Mouse (Mus musculus) cortical plate, adult 2 months (tissue): ENCODE measurements at regions not wholly inside any gene's neighbourhood (a gene's known extent, or its start where the extent isn't known, plus 50 kb on each side); places are given as distances from the start of the nearest gene placed in this dataset.
A peak's percentile ranks its signal among the peaks of the same experiment; 100 is the strongest.
"Not testable (repeated sequence)": the region's sequence is repeated elsewhere in the genome, so short reads cannot be mapped to it uniquely, and the experiment has no call there.

Experiments
- H3K27ac ChIP-seq: fragments of 200-500 bp; 2 replicates; pipeline ENCODE4 v1.5.1; 2012; ENCODE audit warnings: low read length, control low read depth, inconsistent platforms; ENCODE audit not compliant: insufficient read depth
- H3K4me1 ChIP-seq: fragments of 200-500 bp; 2 replicates; pipeline ENCODE4 v1.6.1; 2011; ENCODE audit warnings: low read length; ENCODE audit not compliant: control insufficient read depth, insufficient read depth
- H3K4me3 ChIP-seq: fragments of 200-500 bp; 2 replicates; pipeline ENCODE4 v1.5.1; 2011; ENCODE audit warnings: mild to moderate bottlenecking, low read length, control low read depth; ENCODE audit not compliant: insufficient read depth
- CTCF ChIP-seq: fragments of 200-500 bp; IDR thresholded peaks from 2 replicates; pipeline ENCODE4 v1.5.1; 2011; ENCODE audit warnings: mild to moderate bottlenecking, control low read depth, low read length; ENCODE audit not compliant: insufficient read depth; ENCODE audit errors: extremely low read depth
- POLR2A ChIP-seq: fragments of 200-500 bp; IDR thresholded peaks from 2 replicates; pipeline ENCODE4 v1.6.1; 2011; ENCODE audit warnings: mild to moderate bottlenecking, low read length, control low read depth; ENCODE audit not compliant: insufficient read depth; ENCODE audit errors: extremely low read depth

DNA sequence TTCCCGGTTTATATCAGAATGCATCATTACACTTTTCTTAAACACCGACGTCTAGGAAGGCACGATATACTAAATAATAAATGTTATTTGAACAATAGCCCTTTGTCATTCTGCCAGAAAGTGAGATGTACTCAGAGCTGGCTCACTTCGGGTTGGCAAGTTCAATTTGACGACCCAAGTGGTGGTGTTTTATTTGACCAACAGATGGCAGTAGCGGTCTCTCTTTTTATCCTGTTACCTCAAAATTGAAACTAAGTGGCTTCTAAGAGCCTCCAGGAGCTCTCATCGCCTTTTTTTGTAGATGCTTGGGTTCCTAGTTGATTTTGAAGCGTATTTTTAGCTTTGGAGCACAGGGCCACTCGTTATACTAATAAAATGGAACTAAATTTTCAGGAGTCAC is 66.7 kb upstream of the Chmp2b start:
- no peak overlapping the region for H3K4me3 ChIP-seq

DNA sequence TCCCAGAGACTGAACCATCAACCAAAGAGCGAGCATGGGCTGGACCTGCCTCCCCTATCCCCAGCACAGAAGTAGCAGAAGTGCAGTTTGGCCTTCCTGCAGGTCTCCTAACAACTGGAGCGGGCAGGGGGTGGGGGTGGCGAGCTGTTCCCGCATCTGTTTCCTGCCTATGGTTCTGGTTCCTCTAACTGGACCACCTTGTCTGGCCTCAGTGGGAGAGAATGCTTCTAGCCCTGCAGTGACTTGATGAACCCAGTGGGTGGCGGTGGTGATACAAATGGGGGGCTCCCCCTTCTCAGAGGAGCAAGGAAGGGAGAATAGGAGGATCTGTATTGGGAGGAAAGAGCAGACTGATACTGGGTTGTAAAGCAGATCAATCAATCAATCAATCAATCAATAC is 69.2 kb upstream of the Chmp2b start:
- H3K4me3 ChIP-seq, result no peak overlapping the region
- TF ChIP-seq POLR2A, result no peak
- TF ChIP-seq CTCF, result no peak
- H3K27ac ChIP-seq, result no peak overlapping the region
- H3K4me1 ChIP-seq, result no peaks in the 10 kb centered on the region

More for the DNA sequence above, 66.7 kb upstream of the Chmp2b start:
- TF ChIP-seq POLR2A (no peak), CTCF (peak; percentile 52; the same call in 1 of the 2 replicates)
- H3K4me1 ChIP-seq, result no peaks in the 10 kb centered on the region
- no peak overlapping the region for H3K27ac ChIP-seq

DNA sequence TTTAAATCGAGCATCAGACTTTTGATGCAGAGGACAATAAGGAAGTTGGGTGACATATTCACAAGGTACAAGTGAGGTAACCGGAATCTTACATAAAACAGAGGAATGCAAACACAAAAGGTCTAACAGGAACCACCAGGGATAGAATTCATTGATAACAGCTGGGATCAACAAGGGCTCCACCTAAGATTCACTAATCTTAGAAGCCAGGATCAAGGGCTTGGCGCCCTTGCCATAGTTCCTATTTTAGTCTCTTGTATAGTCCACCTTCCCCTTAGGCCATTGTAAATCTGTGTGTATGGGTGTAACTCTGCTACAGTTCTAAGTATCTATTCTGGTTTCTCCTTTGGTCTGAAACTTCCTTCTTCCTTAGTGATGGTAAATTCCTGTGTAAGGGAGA is 84.2 kb upstream of the Chmp2b start:
- H3K4me3 ChIP-seq, H3K4me1 ChIP-seq, H3K27ac ChIP-seq: not testable (repeated sequence)

- Histone ChIP-seq H3K4me1 (no peaks in the 10 kb centered on the region), H3K27ac (no peak overlapping the region), H3K4me3 (no peak overlapping the region)
- TF ChIP-seq POLR2A (no peak), CTCF (no peak)
These were observed 86.5 kb upstream of the Chmp2b start for GRCm38 (mm10) chr16:65649061-65649460.

DNA sequence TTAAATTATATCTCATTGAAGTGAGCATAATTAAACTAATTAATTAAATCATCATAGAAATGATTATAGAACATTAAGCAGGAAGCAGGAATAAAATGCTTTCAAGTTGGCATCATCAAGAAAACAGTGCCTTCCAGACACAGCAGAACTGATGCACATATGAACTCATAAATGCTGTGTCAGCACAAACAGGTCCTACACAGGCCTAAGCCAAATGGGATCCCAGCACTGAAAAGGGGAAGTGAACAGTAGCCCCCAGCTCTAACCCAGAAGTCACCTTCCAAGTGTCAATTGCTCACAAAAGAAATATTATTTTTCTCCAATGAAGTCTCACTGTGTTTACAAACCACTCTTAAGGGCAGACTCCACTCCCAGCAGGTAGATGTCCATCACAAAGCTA is 93.0 kb upstream of the Chmp2b start:
- H3K4me3 ChIP-seq, result no peak overlapping the region
- no peaks in the 10 kb centered on the region for H3K4me1 ChIP-seq
- TF ChIP-seq CTCF (no peak), POLR2A (no peak)
- no peak overlapping the region for H3K27ac ChIP-seq

GRCm38 (mm10) chr16:65657829-65658228 is 95.3 kb upstream of the Chmp2b start:
- no peak overlapping the region for H3K27ac ChIP-seq
- H3K4me1 ChIP-seq, result no peaks in the 10 kb centered on the region
- TF ChIP-seq CTCF (no peak), POLR2A (no peak)
- H3K4me3 ChIP-seq, result no peak overlapping the region

GRCm38 (mm10) chr16:65664787-65665186 is 102.3 kb upstream of the Chmp2b start:
- TF ChIP-seq CTCF, result peak; percentile 44
- no peak for TF ChIP-seq POLR2A
- Histone ChIP-seq H3K27ac (no peak overlapping the region), H3K4me3 (no peak overlapping the region), H3K4me1 (no peaks in the 10 kb centered on the region)

DNA sequence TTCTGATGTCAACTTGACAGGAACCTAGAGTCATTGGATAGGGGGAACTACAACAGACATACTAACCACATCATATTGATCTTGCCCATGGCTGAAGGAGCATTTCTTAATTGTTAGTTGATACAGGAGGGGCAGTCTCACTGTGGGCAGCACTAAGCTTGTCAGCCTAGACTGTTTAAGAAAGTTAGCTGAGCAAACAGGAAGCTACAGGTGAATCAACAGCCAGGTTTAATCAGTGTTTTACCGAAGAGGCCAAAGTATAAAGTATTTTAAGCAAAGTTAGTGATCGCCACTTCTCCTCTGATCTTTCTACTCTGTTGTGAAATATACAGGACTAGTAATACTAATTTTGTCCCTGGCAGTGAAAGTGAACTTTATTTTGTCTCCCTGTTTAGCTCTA is 109.6 kb upstream of the Chmp2b start:
- H3K4me3 ChIP-seq, result no peak overlapping the region
- H3K4me1 ChIP-seq, result no peaks in the 10 kb centered on the region
- H3K27ac ChIP-seq, result no peak overlapping the region
- TF ChIP-seq CTCF (no peak), POLR2A (no peak)

DNA sequence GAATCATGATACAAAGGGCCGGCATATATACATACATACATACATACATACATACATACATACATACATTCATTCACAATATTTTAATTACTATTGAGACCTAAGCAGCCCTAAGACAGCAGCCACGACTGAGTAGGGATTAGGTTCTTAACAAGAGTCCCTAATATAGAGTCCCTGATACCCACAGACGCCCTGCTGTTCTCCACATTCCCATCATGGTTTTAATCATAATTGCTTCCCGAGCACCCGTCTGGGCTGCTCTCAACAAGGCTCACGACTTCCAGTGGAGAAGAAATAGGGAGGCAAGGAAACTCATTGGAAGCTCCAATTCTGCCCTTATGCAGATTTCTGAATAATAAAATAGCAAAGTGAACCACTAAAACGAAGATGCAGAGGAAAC is 120.6 kb upstream of the Chmp2b start:
- H3K4me1 ChIP-seq, result no peaks in the 10 kb centered on the region
- no peak overlapping the region for H3K4me3 ChIP-seq
- no peak for TF ChIP-seq CTCF
- TF ChIP-seq POLR2A, result no peak

GRCm38 (mm10) chr16:65683703-65684320 is 121.3 kb upstream of the Chmp2b start:
- no peak for TF ChIP-seq CTCF
- no peak for TF ChIP-seq POLR2A

More for the DNA sequence above, 120.6 kb upstream of the Chmp2b start:
- no peak overlapping the region for H3K27ac ChIP-seq

GRCm38 (mm10) chr16:65693626-65694025 is 121.4 kb upstream of the Vgll3 start:
- TF ChIP-seq CTCF (no peak), POLR2A (no peak)
- no peak overlapping the region for H3K4me3 ChIP-seq

More at GRCm38 (mm10) chr16:65683703-65684320, 121.3 kb upstream of the Chmp2b start:
- no peaks in the 10 kb centered on the region for H3K4me1 ChIP-seq
- no peak overlapping the region for H3K4me3 ChIP-seq
- no peak overlapping the region for H3K27ac ChIP-seq

GRCm38 (mm10) chr16:65715631-65716030 is 99.4 kb upstream of the Vgll3 start:
- TF ChIP-seq POLR2A (no peak), CTCF (0 out of 2 replicates have a peak, but pooled peaks have one; percentile 17)

More at GRCm38 (mm10) chr16:65693626-65694025, 121.4 kb upstream of the Vgll3 start:
- no peak overlapping the region for H3K27ac ChIP-seq
- no peaks in the 10 kb centered on the region for H3K4me1 ChIP-seq

More at GRCm38 (mm10) chr16:65715631-65716030, 99.4 kb upstream of the Vgll3 start:
- H3K4me1 ChIP-seq, result no peaks in the 10 kb centered on the region
- H3K27ac ChIP-seq, result no peak overlapping the region
- no peak overlapping the region for H3K4me3 ChIP-seq
